Mouse (Mus musculus) midbrain, embryonic 12.5 days (tissue): Measurements from ENCODE around the gene Cdk7. TPM values are rescaled to one million over a fixed set of nuclear protein-coding genes. Genes with fewer than 3 reads are reported as not detected.

Experiments used
- ATAC-seq: fragments of 200-750 bp; cut with Nextera tagmentation; 2 replicates; pipeline ENCODE4 v1.8.0; 2017; ENCODE audit warnings: low read depth, moderate TSS enrichment, moderate library complexity; ENCODE audit not compliant: low FRiP score
- H3K27ac ChIP-seq: fragments of 300-500 bp; sonication (generic); replicated peaks from 2 replicates; pipeline ENCODE4 v1.5.1; 2016; ENCODE audit warnings: mild to moderate bottlenecking
- H3K27me3 ChIP-seq: fragments of 300-500 bp; sonication (generic); 2 replicates; pipeline ENCODE4 v1.6.1; 2016; ENCODE audit warnings: mild to moderate bottlenecking
- H3K36me3 ChIP-seq: fragments of 300-500 bp; sonication (generic); 2 replicates; pipeline ENCODE4 v1.6.1; 2016
- H3K4me1 ChIP-seq: fragments of 300-500 bp; sonication (generic); 2 replicates; pipeline ENCODE4 v1.6.1; 2016
- H3K4me2 ChIP-seq: fragments of 300-500 bp; sonication (generic); replicated peaks from 2 replicates; pipeline ENCODE4 v1.6.1; 2016; ENCODE audit warnings: mild to moderate bottlenecking, moderate library complexity
- H3K4me3 ChIP-seq: fragments of 300-500 bp; sonication (generic); 2 replicates; pipeline ENCODE4 v1.5.1; 2016; ENCODE audit warnings: mild to moderate bottlenecking
- H3K9ac ChIP-seq: fragments of 300-500 bp; sonication (generic); replicated peaks from 2 replicates; pipeline ENCODE4 v1.6.1; 2016; ENCODE audit warnings: mild to moderate bottlenecking, moderate library complexity
- H3K9me3 ChIP-seq: fragments of 300-500 bp; sonication (generic); 2 replicates; pipeline ENCODE4 v1.6.1; 2016; ENCODE audit warnings: mild to moderate bottlenecking
- WGBS: fragments of 180-500 bp; shearing (Covaris S2); methylation state at CpG from one replicate; pipeline ENCODE4 v1.1.7; 2016; 5-methylcytosine and 5-hydroxymethylcytosine counted together
- polyA plus RNA-seq: library from polyadenylated mRNA; unstranded; fragments of >200 nt; fragmentation: Nextera tagmentation; extraction: Ambion mirVana; gene quantifications from 2 replicates; pipeline ENCODE4 v1.2.1, GENCODE M21; 2016

The Cdk7 gene
- polyA plus RNA-seq, 1 experiment from 2014 or later = 67.5 TPM

GRCm38 (mm10) chr13:100724051-100724754 lies 6.5 kb downstream of the Cdk7 start:
- Histone ChIP-seq H3K4me3 (no peak overlapping the region), H3K27ac (no peak overlapping the region), H3K27me3 (no peaks in the 10 kb centered on the region), H3K4me2 (no peak overlapping the region), H3K36me3 (peaks cover 45% of the 10 kb centered on the region), H3K4me1 (0 out of 2 replicates have a peak, but pooled peaks cover 3% of the 10 kb centered on the region), H3K9me3 (no peaks in the 10 kb centered on the region), H3K9ac (0 out of 2 replicates have a peak overlapping the region, but pooled peaks have one; percentile 6)
- 90% methylated on average over 7 of the region's 7 CpGs for WGBS
- no peak for ATAC-seq

DNA sequence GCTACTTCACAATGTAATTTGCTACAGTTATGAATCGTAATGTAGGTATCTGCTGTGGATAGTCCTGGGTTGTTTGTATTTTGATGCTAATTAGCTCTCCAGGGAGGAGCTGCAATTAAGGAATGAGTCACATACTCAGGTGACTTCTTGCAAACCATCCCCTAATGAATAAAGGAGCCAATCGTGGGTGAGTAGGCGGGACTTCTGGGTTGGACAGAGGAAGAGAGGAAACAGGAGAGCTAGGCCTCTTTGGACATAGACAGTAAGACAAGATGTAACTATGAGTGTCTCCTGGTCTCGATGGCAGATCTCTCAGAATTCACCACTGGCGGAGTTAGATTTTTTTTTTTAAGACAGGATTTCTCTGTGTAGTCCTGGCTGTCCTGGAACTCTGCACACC lies 9.1 kb downstream of the Cdk7 start:
- Histone ChIP-seq H3K9ac (no peak overlapping the region), H3K4me1 (no peaks in the 10 kb centered on the region), H3K4me2 (no peak overlapping the region), H3K4me3 (no peak overlapping the region), H3K27me3 (no peaks in the 10 kb centered on the region), H3K9me3 (no peaks in the 10 kb centered on the region), H3K36me3 (peaks cover 49% of the 10 kb centered on the region), H3K27ac (no peak overlapping the region)
- 85% methylated on average over 5 of the region's 5 CpGs for WGBS
- no peak for ATAC-seq

DNA sequence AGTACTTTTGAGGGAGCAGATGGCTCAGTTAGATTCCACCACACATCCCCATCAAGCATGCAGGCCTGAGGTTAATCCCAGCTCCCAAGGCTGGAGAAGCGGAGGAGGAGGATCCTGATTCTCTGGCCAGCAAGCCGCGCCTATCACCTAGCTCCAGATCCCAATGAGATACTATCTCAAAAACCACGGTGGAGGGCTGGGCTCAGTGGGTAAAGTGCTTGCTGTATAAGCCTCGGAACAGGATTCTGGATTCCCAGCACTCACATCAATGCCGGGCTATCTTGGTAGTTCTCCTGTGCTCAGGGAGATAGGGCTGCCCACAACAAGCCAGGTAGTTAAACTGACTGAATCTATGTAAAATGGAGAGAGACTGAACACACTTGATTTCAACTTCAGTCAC lies 15.3 kb downstream of the Cdk7 start:
- Histone ChIP-seq H3K9ac (no peak overlapping the region), H3K9me3 (no peaks in the 10 kb centered on the region), H3K4me2 (no peak overlapping the region), H3K27me3 (no peaks in the 10 kb centered on the region), H3K4me3 (no peak overlapping the region), H3K36me3 (peaks cover 70% of the 10 kb centered on the region), H3K27ac (no peak overlapping the region), H3K4me1 (no peaks in the 10 kb centered on the region)
- 97% methylated on average over 6 of the region's 6 CpGs for WGBS
- no peak for ATAC-seq

GRCm38 (mm10) chr13:100706206-100706605 lies 24.5 kb downstream of the Cdk7 start:
- no peak overlapping the region for H3K9ac ChIP-seq
- H3K27ac ChIP-seq = no peak overlapping the region
- H3K4me2 ChIP-seq = no peak overlapping the region
- H3K36me3 ChIP-seq = peaks cover 83% of the 10 kb centered on the region
- WGBS = 97% methylated on average over 7 of the region's 7 CpGs
- H3K9me3 ChIP-seq = no peaks in the 10 kb centered on the region
- no peaks in the 10 kb centered on the region for H3K4me1 ChIP-seq
- H3K4me3 ChIP-seq = no peak overlapping the region
- no peaks in the 10 kb centered on the region for H3K27me3 ChIP-seq
- no peak for ATAC-seq

- H3K27ac ChIP-seq = no peak overlapping the region
- no peak overlapping the region for H3K4me3 ChIP-seq
- H3K27me3 ChIP-seq = no peaks in the 10 kb centered on the region
- no peaks in the 10 kb centered on the region for H3K9me3 ChIP-seq
- peaks cover 76% of the 10 kb centered on the region for H3K36me3 ChIP-seq
- ATAC-seq = no peak
- H3K4me2 ChIP-seq = no peak overlapping the region
- 97% methylated on average over 2 of the region's 2 CpGs for WGBS
- no peaks in the 10 kb centered on the region for H3K4me1 ChIP-seq
- no peak overlapping the region for H3K9ac ChIP-seq
Observed at GRCm38 (mm10) chr13:100703468-100703867, 27.3 kb downstream of the Cdk7 start.

DNA sequence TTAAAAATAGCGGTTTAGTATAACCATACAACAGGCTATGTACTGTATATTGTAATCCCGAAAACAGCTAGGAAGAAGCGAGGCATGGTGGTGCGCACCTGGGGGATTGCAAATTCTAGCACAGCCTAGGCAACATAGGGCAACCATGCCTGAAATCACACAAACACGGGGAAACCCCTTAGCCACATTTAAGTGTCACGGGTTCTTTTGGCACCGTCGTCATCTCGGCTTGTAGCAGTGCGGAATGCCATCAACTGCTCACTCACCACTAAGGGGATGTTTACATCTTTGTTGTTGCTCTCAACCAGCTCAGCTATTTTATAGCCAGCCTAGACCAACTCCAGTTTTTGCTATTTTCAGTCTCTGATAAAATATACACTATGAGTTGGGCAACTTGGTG lies 31.9 kb downstream of the Cdk7 start:
- ATAC-seq = no peak
- no peak overlapping the region for H3K4me3 ChIP-seq
- H3K9ac ChIP-seq = no peak overlapping the region
- peaks cover 49% of the 10 kb centered on the region for H3K36me3 ChIP-seq
- H3K27me3 ChIP-seq = no peaks in the 10 kb centered on the region
- no peaks in the 10 kb centered on the region for H3K9me3 ChIP-seq
- 97% methylated on average over 10 of the region's 10 CpGs for WGBS
- no peaks in the 10 kb centered on the region for H3K4me1 ChIP-seq
- no peak overlapping the region for H3K27ac ChIP-seq
- no peak overlapping the region for H3K4me2 ChIP-seq

- Histone ChIP-seq H3K27ac (no peak overlapping the region), H3K36me3 (peaks cover 37% of the 10 kb centered on the region), H3K4me2 (no peak overlapping the region), H3K9ac (no peak overlapping the region), H3K4me3 (no peak overlapping the region), H3K27me3 (no peaks in the 10 kb centered on the region), H3K9me3 (no peaks in the 10 kb centered on the region), H3K4me1 (no peaks in the 10 kb centered on the region)
- 96% methylated on average over 3 of the region's 3 CpGs for WGBS
- no peak for ATAC-seq
Observed at GRCm38 (mm10) chr13:100697541-100697940, 33.2 kb downstream of the Cdk7 start.

DNA sequence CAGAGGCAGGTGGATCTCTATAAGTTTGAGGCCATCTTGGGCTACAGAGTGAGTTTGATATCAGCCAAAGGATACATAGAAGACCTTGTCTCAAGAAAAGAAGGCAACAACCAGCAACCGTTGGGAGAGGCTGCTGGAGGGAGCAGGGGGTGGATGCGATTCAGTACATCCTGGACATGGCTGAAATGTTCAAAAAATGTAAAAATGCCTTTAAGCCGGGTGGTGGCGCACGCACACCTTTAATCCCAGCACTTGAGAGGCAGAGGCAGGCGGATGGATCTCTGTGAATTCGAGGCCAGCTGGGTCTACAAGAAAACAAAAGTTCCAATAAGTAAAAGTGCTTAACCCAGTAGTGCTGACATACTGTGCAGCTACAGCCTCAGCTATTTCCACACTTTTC lies 43.2 kb downstream of the Cdk7 start:
- 66% methylated on average over 7 of the region's 7 CpGs for WGBS
- H3K4me2 ChIP-seq = no peak overlapping the region
- no peak for ATAC-seq
- H3K36me3 ChIP-seq = no peaks in the 10 kb centered on the region
- no peak overlapping the region for H3K4me3 ChIP-seq
- no peaks in the 10 kb centered on the region for H3K4me1 ChIP-seq
- H3K9me3 ChIP-seq = no peaks in the 10 kb centered on the region
- no peak overlapping the region for H3K27ac ChIP-seq
- H3K9ac ChIP-seq = no peak overlapping the region
- H3K27me3 ChIP-seq = no peaks in the 10 kb centered on the region

- H3K4me2 ChIP-seq = no peak overlapping the region
- no peak for ATAC-seq
- no peaks in the 10 kb centered on the region for H3K4me1 ChIP-seq
- 74% methylated on average over 2 of the region's 2 CpGs for WGBS
- H3K27me3 ChIP-seq = no peaks in the 10 kb centered on the region
- no peak overlapping the region for H3K9ac ChIP-seq
- H3K4me3 ChIP-seq = no peak overlapping the region
- H3K27ac ChIP-seq = no peak overlapping the region
- H3K9me3 ChIP-seq = no peaks in the 10 kb centered on the region
- no peaks in the 10 kb centered on the region for H3K36me3 ChIP-seq
Observed at GRCm38 (mm10) chr13:100684355-100684754, 46.4 kb downstream of the Cdk7 start.

- H3K9me3 ChIP-seq = no peaks in the 10 kb centered on the region
- no peak overlapping the region for H3K4me2 ChIP-seq
- WGBS = 83% methylated on average over 2 of the region's 2 CpGs
- H3K36me3 ChIP-seq = no peaks in the 10 kb centered on the region
- no peaks in the 10 kb centered on the region for H3K4me1 ChIP-seq
- H3K9ac ChIP-seq = no peak overlapping the region
- no peaks in the 10 kb centered on the region for H3K27me3 ChIP-seq
- no peak overlapping the region for H3K27ac ChIP-seq
- no peak for ATAC-seq
- no peak overlapping the region for H3K4me3 ChIP-seq
Observed at GRCm38 (mm10) chr13:100682837-100683236, 47.9 kb downstream of the Cdk7 start.

DNA sequence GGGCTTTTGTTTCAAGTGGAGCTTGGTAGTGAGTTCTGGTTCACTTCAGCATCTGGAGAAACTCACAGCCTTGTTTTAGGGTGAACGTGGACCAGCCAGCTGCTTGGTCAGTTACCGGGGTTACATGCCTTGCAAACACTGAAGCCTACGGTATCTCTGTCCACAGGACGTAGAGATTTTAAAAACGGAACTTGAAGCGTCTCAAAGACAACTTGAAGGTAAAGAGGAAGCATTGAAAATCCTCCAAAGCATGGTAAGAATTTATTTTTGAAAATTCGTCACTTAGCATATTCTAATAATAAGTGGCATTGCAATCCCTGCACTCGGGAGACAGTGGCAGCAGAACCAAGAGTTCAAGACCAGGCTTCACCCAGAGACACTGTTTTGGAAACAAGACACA lies 49.1 kb downstream of the Cdk7 start:
- Histone ChIP-seq H3K4me3 (no peak overlapping the region), H3K4me1 (no peaks in the 10 kb centered on the region), H3K27ac (no peak overlapping the region), H3K9ac (no peak overlapping the region), H3K27me3 (no peaks in the 10 kb centered on the region), H3K36me3 (no peaks in the 10 kb centered on the region), H3K4me2 (no peak overlapping the region), H3K9me3 (no peaks in the 10 kb centered on the region)
- 90% methylated on average over 8 of the region's 8 CpGs for WGBS
- no peak for ATAC-seq

- H3K27ac ChIP-seq = no peak overlapping the region
- no peak overlapping the region for H3K4me2 ChIP-seq
- no peaks in the 10 kb centered on the region for H3K9me3 ChIP-seq
- WGBS = 92% methylated on average over 15 of the region's 15 CpGs
- H3K4me3 ChIP-seq = no peak overlapping the region
- H3K27me3 ChIP-seq = 0 out of 2 replicates have a peak, but pooled peaks cover under 1% of the 10 kb centered on the region
- no peak overlapping the region for H3K9ac ChIP-seq
- no peaks in the 10 kb centered on the region for H3K4me1 ChIP-seq
- no peaks in the 10 kb centered on the region for H3K36me3 ChIP-seq
- no peak for ATAC-seq
Observed at GRCm38 (mm10) chr13:100675936-100676635, 54.7 kb downstream of the Cdk7 start.
